Mouse (Mus musculus): Measurements from ENCODE around the gene Krt15. TPM values are rescaled to one million over a fixed set of nuclear protein-coding genes. Genes with fewer than 3 reads are reported as not detected.

Gene Krt15
- not detected for polyA plus RNA-seq (2017; shearing (Covaris generic))

GRCm38 (mm10) chr11:100135731-100136130 lies at the start of gene Krt15:
TSS of gene Krt15 (minus strand) at chr11:100135928.

GRCm38 (mm10) chr11:100148615-100149330 lies 13.0 kb upstream of the Krt15 start, which contains the start of gene Krt19:
TSS of gene Krt19 (minus strand) at chr11:100148665.

GRCm38 (mm10) chr11:100121466-100121865 lies 14.3 kb downstream of the Krt15 start, which contains the start of gene Krt13:
TSS of gene Krt13 (minus strand) at chr11:100121566.

GRCm38 (mm10) chr11:100105576-100106122 lies 30.1 kb downstream of the Krt15 start, which contains the start of gene Krt36:
TSS of gene Krt36 (minus strand) at chr11:100105626.

GRCm38 (mm10) chr11:100096141-100096540 lies 39.6 kb downstream of the Krt15 start, which contains the start of gene Krt35:
TSS of gene Krt35 (minus strand) at chr11:100096241.

GRCm38 (mm10) chr11:100087861-100088260 lies 47.9 kb downstream of the Krt15 start, which contains the start of gene Krt32:
TSS of gene Krt32 (minus strand) at chr11:100088226.

Other genes starting within 250 kb of the Krt15 start
- not detected for gene Krtap31-1, start 228.0 kb downstream of the Krt15 start, polyA plus RNA-seq (2017; shearing (Covaris generic))
- gene Gm11565, start 221.2 kb downstream of the Krt15 start, polyA plus RNA-seq (2017; shearing (Covaris generic)), result not detected
- gene Krtap31-2, start 199.6 kb downstream of the Krt15 start, polyA plus RNA-seq (2017; shearing (Covaris generic)), result not detected
- gene Krtap9-5, start 187.5 kb downstream of the Krt15 start, polyA plus RNA-seq (2017; shearing (Covaris generic)), result not detected
- not detected for gene Krtap29-1, start 156.9 kb downstream of the Krt15 start, polyA plus RNA-seq (2017; shearing (Covaris generic))
- gene Krtap16-1, start 149.3 kb downstream of the Krt15 start, polyA plus RNA-seq (2017; shearing (Covaris generic)), result not detected
- not detected for gene Krtap17-1, start 141.9 kb downstream of the Krt15 start, polyA plus RNA-seq (2017; shearing (Covaris generic))
- gene Krt33a, start 119.7 kb downstream of the Krt15 start, polyA plus RNA-seq (2017; shearing (Covaris generic)), result not detected
- not detected for gene Krt33b, start 106.1 kb downstream of the Krt15 start, polyA plus RNA-seq (2017; shearing (Covaris generic))
- gene Krt34, start 94.4 kb downstream of the Krt15 start, polyA plus RNA-seq (2017; shearing (Covaris generic)), result not detected
- not detected for gene Krt31, start 85.4 kb downstream of the Krt15 start, polyA plus RNA-seq (2017; shearing (Covaris generic))
- not detected for gene Krt32, start 47.7 kb downstream of the Krt15 start, polyA plus RNA-seq (2017; shearing (Covaris generic))
- not detected for gene Krt35, start 39.7 kb downstream of the Krt15 start, polyA plus RNA-seq (2017; shearing (Covaris generic))
- not detected for gene Krt36, start 30.3 kb downstream of the Krt15 start, polyA plus RNA-seq (2017; shearing (Covaris generic))
- gene Krt13, start 14.4 kb downstream of the Krt15 start, polyA plus RNA-seq (2017; shearing (Covaris generic)), result not detected
- gene Krt19, start 12.7 kb upstream of the Krt15 start, polyA plus RNA-seq (2017; shearing (Covaris generic)), result not detected
- gene Krt9, start 57.3 kb upstream of the Krt15 start, polyA plus RNA-seq (2017; shearing (Covaris generic)), result not detected
- not detected for gene Krt14, start 71.6 kb upstream of the Krt15 start, polyA plus RNA-seq (2017; shearing (Covaris generic))
- gene Krt16, start 113.0 kb upstream of the Krt15 start, polyA plus RNA-seq (2017; shearing (Covaris generic)), result not detected
- gene Krt17, start 125.1 kb upstream of the Krt15 start, polyA plus RNA-seq (2017; shearing (Covaris generic)), result 3.5 TPM
- gene Krt42, start 133.9 kb upstream of the Krt15 start, polyA plus RNA-seq (2017; shearing (Covaris generic)), result not detected
- 2,843 TPM for gene Eif1, start 184.0 kb upstream of the Krt15 start, polyA plus RNA-seq (2017; shearing (Covaris generic))
- gene Gast, start 198.5 kb upstream of the Krt15 start, polyA plus RNA-seq (2017; shearing (Covaris generic)), result not detected
- gene Hap1, start 220.2 kb upstream of the Krt15 start, polyA plus RNA-seq (2017; shearing (Covaris generic)), result 5.4 TPM